Comparison of ENCODE assay signal across 9 mouse cellular contexts in genomic region chr3:30595111-30595832, GRCm38 (mm10). TPM values are rescaled to one million over a fixed set of nuclear protein-coding genes. Genes with fewer than 3 reads are reported as not detected.
A peak's percentile ranks its signal among the peaks of the same experiment; 100 is the strongest.
DNase-seq lines count a peak whose midpoint lies in the region; ATAC-seq and TF ChIP-seq lines count a peak whose summit lies in the region.
"Had no signal": no experiment of that assay in that cellular context is flagged by ENCODE, and none has a peak within 500 bp of the region (broad histone marks: within the 10 kb centered on the region; RNA-seq: fewer than 3 reads in every experiment).

No protein-coding gene starts in this region.

- H3K36me3 ChIP-seq in G1E (replicated peaks): no peaks in the 10 kb centered on the region
- no peaks in the 10 kb centered on the region for H3K36me3 ChIP-seq in embryonic facial prominence, embryonic 14.5 days (ENCODE audit: control insufficient read depth, insufficient read depth, low read length)
- H3K36me3 ChIP-seq in heart, embryonic 12.5 days: no peaks in the 10 kb centered on the region
- no peaks in the 10 kb centered on the region for H3K36me3 ChIP-seq in liver, embryonic 15.5 days (replicated peaks)
- no peaks in the 10 kb centered on the region for H3K36me3 ChIP-seq in neural tube, embryonic 12.5 days

- 0% methylated on average over 43 of the region's 62 CpGs for WGBS in embryonic facial prominence, embryonic 14.5 days
- whole genome bisulfite sequencing in heart, embryonic 12.5 days: under 1% methylated on average over 62 of the region's 62 CpGs
- under 1% methylated on average over 62 of the region's 62 CpGs for WGBS in liver, embryonic 15.5 days (ENCODE audit: insufficient replicate concordance)
- WGBS in neural tube, embryonic 12.5 days: 1% methylated on average over 62 of the region's 62 CpGs

- H3K9me3 ChIP-seq in G1E (replicated peaks): no peaks in the 10 kb centered on the region
- H3K9me3 ChIP-seq in embryonic facial prominence, embryonic 14.5 days (ENCODE audit: control insufficient read depth, low read length): no peaks in the 10 kb centered on the region
- no peaks in the 10 kb centered on the region for H3K9me3 ChIP-seq in heart, embryonic 12.5 days (replicated peaks)
- no peaks in the 10 kb centered on the region for H3K9me3 ChIP-seq in liver, embryonic 15.5 days (replicated peaks)
- H3K9me3 ChIP-seq in neural tube, embryonic 12.5 days: no peaks in the 10 kb centered on the region

- TF ChIP-seq CTCF in G1E (IDR thresholded peaks at IDR 0.05; ENCODE audit: low read depth, low read length): no peak

- H3K9ac ChIP-seq in embryonic facial prominence, embryonic 14.5 days (ENCODE audit: low read depth, low read length): peak overlapping the region; percentile 84
- H3K9ac ChIP-seq in heart, embryonic 12.5 days: peak overlapping the region; percentile 83
- H3K9ac ChIP-seq in liver, embryonic 15.5 days: peak overlapping the region; percentile 66
- H3K9ac ChIP-seq in neural tube, embryonic 12.5 days: peak overlapping the region; percentile 85

- H3K4me1 ChIP-seq in G1E (ENCODE audit: insufficient read depth, low read depth, low read length): peaks cover 40% of the 10 kb centered on the region
- 0 out of 2 replicates have a peak, but pooled peaks cover 11% of the 10 kb centered on the region for H3K4me1 ChIP-seq in embryonic facial prominence, embryonic 14.5 days (ENCODE audit: control insufficient read depth, insufficient read depth, low read length)
- H3K4me1 ChIP-seq in heart, embryonic 12.5 days (replicated peaks): peaks cover 8% of the 10 kb centered on the region; the same call in 1 of the 2 replicates
- H3K4me1 ChIP-seq in liver, embryonic 15.5 days (replicated peaks): peaks cover 21% of the 10 kb centered on the region
- H3K4me1 ChIP-seq in neural tube, embryonic 12.5 days: peaks cover 8% of the 10 kb centered on the region

- peak overlapping the region; percentile 78 for H3K4me3 ChIP-seq in G1E (ENCODE audit: low read depth, low read length)
- H3K4me3 ChIP-seq in embryonic facial prominence, embryonic 14.5 days (ENCODE audit: low read depth, low read length): peak overlapping the region; percentile 79
- peak overlapping the region; percentile 88 for H3K4me3 ChIP-seq in heart, embryonic 12.5 days
- H3K4me3 ChIP-seq in liver, embryonic 15.5 days (replicated peaks): peak overlapping the region; percentile 69
- H3K4me3 ChIP-seq in neural tube, embryonic 12.5 days: peak overlapping the region; percentile 80

- H3K4me2 ChIP-seq in embryonic facial prominence, embryonic 14.5 days (ENCODE audit: low read depth, low read length): peak overlapping the region; percentile 85
- H3K4me2 ChIP-seq in heart, embryonic 12.5 days: peak overlapping the region; percentile 83
- H3K4me2 ChIP-seq in liver, embryonic 15.5 days: peak overlapping the region; percentile 88
- H3K4me2 ChIP-seq in neural tube, embryonic 12.5 days (replicated peaks): peak overlapping the region; percentile 78

- DNase-seq in G1E (ENCODE audit: low spot score): peak; percentile 28
- peak; percentile 60 to 72 for DNase-seq in adrenal gland, postnatal 36 days
- DNase-seq in embryonic facial prominence, embryonic 14.5 days (ENCODE audit: low spot score): peak; percentile 30
- peak; percentile 55 for DNase-seq in kidney, adult 9 months
- DNase-seq in spleen, postnatal 4 days (ENCODE audit: low spot score in 2 of 2): no peak

- no peaks in the 10 kb centered on the region for H3K27me3 ChIP-seq in G1E (ENCODE audit: insufficient read depth, low read length)
- H3K27me3 ChIP-seq in embryonic facial prominence, embryonic 14.5 days (replicated peaks; ENCODE audit: control insufficient read depth, insufficient read depth, low read length): peaks cover 11% of the 10 kb centered on the region; the same call in 1 of the 2 replicates
- peaks cover 12% of the 10 kb centered on the region for H3K27me3 ChIP-seq in heart, embryonic 12.5 days (replicated peaks)
- H3K27me3 ChIP-seq in liver, embryonic 15.5 days: peaks cover 51% of the 10 kb centered on the region
- H3K27me3 ChIP-seq in neural tube, embryonic 12.5 days (replicated peaks): peaks cover 4% of the 10 kb centered on the region; the same call in 1 of the 2 replicates

- peak; percentile 46; the same call in 1 of the 2 replicates for ATAC-seq in G1E (ENCODE audit: extremely low read depth, insufficient number of reproducible peaks, low FRiP score, poor library complexity, severe bottlenecking)
- ATAC-seq in embryonic facial prominence, embryonic 14.5 days (ENCODE audit: low read depth): peak; percentile 45
- peak; percentile 59 for ATAC-seq in heart, embryonic 12.5 days (ENCODE audit: insufficient number of reproducible peaks, low FRiP score)
- peak; percentile 40; the same call in 1 of the 2 replicates for ATAC-seq in liver, embryonic 15.5 days (ENCODE audit: insufficient read depth)
- peak; percentile 80 for ATAC-seq in neural tube, embryonic 12.5 days (ENCODE audit: low FRiP score, low read depth)

- peak overlapping the region; percentile 44; the same call in 1 of the 2 replicates for H3K27ac ChIP-seq in embryonic facial prominence, embryonic 14.5 days (replicated peaks; ENCODE audit: low read depth, low read length)
- H3K27ac ChIP-seq in heart, embryonic 12.5 days (ENCODE audit: poor library complexity, severe bottlenecking): no peak overlapping the region
- H3K27ac ChIP-seq in liver, embryonic 15.5 days (replicated peaks): no peak overlapping the region
- H3K27ac ChIP-seq in neural tube, embryonic 12.5 days: peak overlapping the region; percentile 53; the same call in 1 of the 2 replicates

RNA-seq across cellular contexts. Expression of gene Actrt3, which starts 4.5 kb away (rescaled TPM):
- total RNA-seq in G1E (2014; fragmentation: Nextera tagmentation) (not detected in 2 replicates), G1E (2017) (0.12 and 0.27 TPM in 2 replicates)
- polyA plus RNA-seq in G1E (2012): not detected in 2 replicates
- not detected for total RNA-seq in adrenal gland, postnatal 36 days (2021)
- polyA plus RNA-seq in embryonic facial prominence, embryonic 14.5 days (2014; fragmentation: Nextera tagmentation; extraction: Ambion mirVana): 0.13 TPM in 1 of 2 replicates, not detected in the other
- not detected in 2 replicates for polyA plus RNA-seq in heart, embryonic 12.5 days (2016; fragmentation: Nextera tagmentation; extraction: Ambion mirVana)
- polyA plus RNA-seq in liver, embryonic 15.5 days (2015; fragmentation: Nextera tagmentation; extraction: Ambion mirVana): not detected in 2 replicates
- 0.19 TPM in 1 of 2 replicates, not detected in the other for polyA plus RNA-seq in neural tube, embryonic 12.5 days (2016; fragmentation: Nextera tagmentation; extraction: Ambion mirVana)

RNA-seq across cellular contexts. Expression of gene Mynn, which starts 6.6 kb away (rescaled TPM):
- total RNA-seq in G1E (2014; fragmentation: Nextera tagmentation) (20.1 and 27.3 TPM in 2 replicates), G1E (2017) (28.9 and 31.9 TPM in 2 replicates)
- polyA plus RNA-seq in G1E (2012): 0.56 and 1.0 TPM in 2 replicates
- total RNA-seq in adrenal gland, postnatal 36 days (2021): 10 to 100 TPM; 19.0 to 24.1 TPM
- 29.9 and 33.6 TPM in 2 replicates for polyA plus RNA-seq in embryonic facial prominence, embryonic 14.5 days (2014; fragmentation: Nextera tagmentation; extraction: Ambion mirVana)
- polyA plus RNA-seq in heart, embryonic 12.5 days (2016; fragmentation: Nextera tagmentation; extraction: Ambion mirVana): 23.2 and 25.0 TPM in 2 replicates
- polyA plus RNA-seq in liver, embryonic 15.5 days (2015; fragmentation: Nextera tagmentation; extraction: Ambion mirVana): 12.4 and 13.0 TPM in 2 replicates
- 34.6 and 38.8 TPM in 2 replicates for polyA plus RNA-seq in neural tube, embryonic 12.5 days (2016; fragmentation: Nextera tagmentation; extraction: Ambion mirVana)

RNA-seq across cellular contexts. Expression of gene Mecom, which starts 47.5 kb away (rescaled TPM):
- total RNA-seq in G1E (2014; fragmentation: Nextera tagmentation) (not detected in 2 replicates), G1E (2017) (0.05 and 0.29 TPM in 2 replicates)
- polyA plus RNA-seq in G1E (2012): not detected in 2 replicates
- 1 to 10 TPM; 6.4 TPM for total RNA-seq in adrenal gland, postnatal 36 days (2021)
- polyA plus RNA-seq in embryonic facial prominence, embryonic 14.5 days (2014; fragmentation: Nextera tagmentation; extraction: Ambion mirVana): 13.0 and 18.9 TPM in 2 replicates
- 38.7 and 43.8 TPM in 2 replicates for polyA plus RNA-seq in heart, embryonic 12.5 days (2016; fragmentation: Nextera tagmentation; extraction: Ambion mirVana)
- 0.79 and 1.0 TPM in 2 replicates for polyA plus RNA-seq in liver, embryonic 15.5 days (2015; fragmentation: Nextera tagmentation; extraction: Ambion mirVana)
- 16.1 and 18.4 TPM in 2 replicates for polyA plus RNA-seq in neural tube, embryonic 12.5 days (2016; fragmentation: Nextera tagmentation; extraction: Ambion mirVana)

RNA-seq across cellular contexts. Expression of gene Lrriq4, which starts 49.0 kb away (rescaled TPM):
- total RNA-seq in G1E (2014; fragmentation: Nextera tagmentation) (not detected in 2 replicates), G1E (2017) (0.11 TPM in 1 of 2 replicates, not detected in the other)
- polyA plus RNA-seq in G1E (2012): not detected in 2 replicates
- total RNA-seq in adrenal gland, postnatal 36 days (2021): not detected
- not detected in 2 replicates for polyA plus RNA-seq in embryonic facial prominence, embryonic 14.5 days (2014; fragmentation: Nextera tagmentation; extraction: Ambion mirVana)
- polyA plus RNA-seq in heart, embryonic 12.5 days (2016; fragmentation: Nextera tagmentation; extraction: Ambion mirVana): 0.15 TPM in 1 of 2 replicates, not detected in the other
- not detected in 2 replicates for polyA plus RNA-seq in liver, embryonic 15.5 days (2015; fragmentation: Nextera tagmentation; extraction: Ambion mirVana)
- polyA plus RNA-seq in neural tube, embryonic 12.5 days (2016; fragmentation: Nextera tagmentation; extraction: Ambion mirVana): not detected in 2 replicates
- total RNA-seq: left cerebral cortex, postnatal 10 days had no signal

RNA-seq across cellular contexts. Expression of gene Lrrc34, which starts 52.4 kb away (rescaled TPM):
- total RNA-seq in G1E (2014; fragmentation: Nextera tagmentation) (not detected in 2 replicates), G1E (2017) (not detected in 2 replicates)
- not detected in 2 replicates for polyA plus RNA-seq in G1E (2012)
- under 1 TPM in 1 of 2 experiments, not detected in 1; 0.13 TPM for total RNA-seq in adrenal gland, postnatal 36 days (2021)
- polyA plus RNA-seq in embryonic facial prominence, embryonic 14.5 days (2014; fragmentation: Nextera tagmentation; extraction: Ambion mirVana): 1.4 and 5.4 TPM in 2 replicates
- polyA plus RNA-seq in heart, embryonic 12.5 days (2016; fragmentation: Nextera tagmentation; extraction: Ambion mirVana): 0.49 and 0.62 TPM in 2 replicates
- polyA plus RNA-seq in liver, embryonic 15.5 days (2015; fragmentation: Nextera tagmentation; extraction: Ambion mirVana): 0.05 TPM in 1 of 2 replicates, not detected in the other
- 0.92 and 1.6 TPM in 2 replicates for polyA plus RNA-seq in neural tube, embryonic 12.5 days (2016; fragmentation: Nextera tagmentation; extraction: Ambion mirVana)

Comparison
In these comparisons a context has a peak if more than half of its experiments do, and no peak if none do; other contexts are left out.
1. DNase-seq: peak in G1E (single experiment), adrenal gland, postnatal 36 days (2 of 2), embryonic facial prominence, embryonic 14.5 days (single experiment) and kidney, adult 9 months (single experiment); none in spleen, postnatal 4 days (0 of 2).
2. H3K27ac ChIP-seq: peak in embryonic facial prominence, embryonic 14.5 days (single experiment) and neural tube, embryonic 12.5 days (single experiment); none in heart, embryonic 12.5 days (single experiment) and liver, embryonic 15.5 days (single experiment).
3. Peak in every context shown above with its lines, with median percentiles within 50 percentile points of each other: ATAC-seq, H3K4me3 ChIP-seq, H3K4me2 ChIP-seq and H3K9ac ChIP-seq.